Mouse (Mus musculus): ENCODE data around the gene Nav2. TPM values are rescaled to one million over a fixed set of nuclear protein-coding genes. Genes with fewer than 3 reads are reported as not detected.

Nav2 gene
- polyA plus RNA-seq, 1 experiment from 2014 or later: 22.4 TPM

DNA sequence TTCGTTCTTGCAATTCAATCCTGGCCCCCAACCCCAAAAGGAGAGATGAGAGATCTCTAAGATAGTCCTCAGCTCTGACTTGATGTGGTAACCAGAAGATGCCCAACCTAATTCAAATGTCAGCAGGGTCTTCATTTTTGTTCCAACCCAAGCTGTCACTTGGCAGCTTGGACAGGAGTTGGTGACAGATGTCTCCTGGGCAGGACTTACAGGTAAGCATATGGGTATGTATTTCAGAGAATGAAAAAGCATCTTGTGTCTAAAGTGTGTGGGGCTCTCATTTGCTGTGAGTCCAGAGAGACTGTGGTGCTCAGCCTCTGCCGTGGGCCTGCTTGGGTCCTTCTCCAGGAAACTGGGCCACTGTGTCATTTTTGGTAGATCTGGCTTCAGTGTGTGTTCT lies 23.6 kb downstream of the Nav2 start:
- WGBS: 83% methylated on average over 2 of the region's 2 CpGs

DNA sequence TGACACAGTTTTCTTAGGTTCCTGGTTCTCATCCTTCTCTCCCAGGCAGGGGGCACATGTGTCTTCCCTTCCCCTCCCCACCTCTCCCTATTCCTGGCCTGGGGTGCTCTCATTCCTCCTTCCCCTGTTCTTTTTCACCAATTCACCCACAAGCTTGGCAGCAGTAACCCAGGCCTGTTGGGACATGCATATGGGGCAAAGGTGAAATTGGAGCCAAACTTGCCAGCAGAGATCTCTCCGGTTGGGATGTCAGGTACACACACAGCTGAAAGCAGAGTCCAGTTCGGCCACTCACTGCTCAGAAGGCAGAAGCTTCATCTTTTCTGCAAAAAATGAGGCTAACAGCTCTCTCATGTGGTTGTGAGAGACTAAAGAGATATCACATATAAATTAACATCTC lies 26.3 kb downstream of the Nav2 start:
- ATAC-seq (no peak), DNase-seq (ENCODE audit: low spot score) (no peak)
- H3K36me3 ChIP-seq (ENCODE audit: insufficient read depth, low read length): no peaks in the 10 kb centered on the region
- H3K4me1 ChIP-seq (ENCODE audit: insufficient read depth, low read depth, low read length): no peaks in the 10 kb centered on the region
- H3K4me2 ChIP-seq (replicated peaks; ENCODE audit: low read depth, low read length): no peak overlapping the region
- WGBS: 68% methylated on average over 2 of the region's 2 CpGs
- TF ChIP-seq EP300 (IDR thresholded peaks at IDR 0.05) (no peak), CTCF (IDR thresholded peaks at IDR 0.05) (no peak)
- no peak overlapping the region for H3K9ac ChIP-seq (replicated peaks; ENCODE audit: low read depth)
- H3K27me3 ChIP-seq (replicated peaks; ENCODE audit: insufficient read depth, low read length): no peaks in the 10 kb centered on the region
- no peak overlapping the region for H3K4me3 ChIP-seq (ENCODE audit: low read depth, low read length)
- H3K27ac ChIP-seq (ENCODE audit: low read length): no peak overlapping the region
- no peaks in the 10 kb centered on the region for H3K9me3 ChIP-seq (ENCODE audit: low read length)

More for the DNA sequence above, 23.6 kb downstream of the Nav2 start:
- DNase-seq (ENCODE audit: low spot score): no peak
- no peak for ATAC-seq
- no peaks in the 10 kb centered on the region for H3K4me1 ChIP-seq (ENCODE audit: insufficient read depth, low read depth, low read length)
- no peaks in the 10 kb centered on the region for H3K27me3 ChIP-seq (replicated peaks; ENCODE audit: insufficient read depth, low read length)
- no peak overlapping the region for H3K4me2 ChIP-seq (replicated peaks; ENCODE audit: low read depth, low read length)
- no peaks in the 10 kb centered on the region for H3K9me3 ChIP-seq (ENCODE audit: low read length)
- no peak overlapping the region for H3K27ac ChIP-seq (ENCODE audit: low read length)
- no peak overlapping the region for H3K4me3 ChIP-seq (ENCODE audit: low read depth, low read length)
- no peaks in the 10 kb centered on the region for H3K36me3 ChIP-seq (ENCODE audit: insufficient read depth, low read length)
- TF ChIP-seq CTCF (IDR thresholded peaks at IDR 0.05): no peak
- H3K9ac ChIP-seq (replicated peaks; ENCODE audit: low read depth): no peak overlapping the region

DNA sequence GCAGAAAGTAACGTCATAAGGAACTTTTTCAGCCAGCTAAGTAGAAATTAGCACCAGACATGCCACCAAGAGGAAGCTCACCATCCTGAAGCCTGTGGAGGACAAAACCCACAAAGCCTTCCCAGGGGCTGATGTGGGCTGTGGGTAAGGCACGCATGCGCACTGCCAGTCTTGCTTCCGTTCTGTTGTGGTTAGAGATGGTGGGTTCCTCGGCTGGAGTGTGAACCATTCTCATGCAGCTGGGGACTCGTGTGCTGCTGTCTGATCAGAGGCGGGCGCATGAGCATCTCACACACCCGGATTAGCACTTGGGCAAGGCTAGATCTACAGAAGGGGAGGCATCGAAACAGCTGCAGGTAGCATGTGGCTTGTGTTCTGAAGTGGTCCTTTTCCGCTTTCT lies 29.0 kb downstream of the Nav2 start:
- H3K4me3 ChIP-seq (ENCODE audit: low read depth, low read length): no peak overlapping the region
- no peaks in the 10 kb centered on the region for H3K4me1 ChIP-seq (ENCODE audit: insufficient read depth, low read depth, low read length)
- no peaks in the 10 kb centered on the region for H3K27me3 ChIP-seq (replicated peaks; ENCODE audit: insufficient read depth, low read length)
- WGBS: 76% methylated on average over 11 of the region's 11 CpGs
- no peaks in the 10 kb centered on the region for H3K9me3 ChIP-seq (ENCODE audit: low read length)
- no peak overlapping the region for H3K27ac ChIP-seq (ENCODE audit: low read length)
- no peak overlapping the region for H3K4me2 ChIP-seq (replicated peaks; ENCODE audit: low read depth, low read length)
- DNase-seq (ENCODE audit: low spot score) (no peak), ATAC-seq (no peak)
- no peak overlapping the region for H3K9ac ChIP-seq (replicated peaks; ENCODE audit: low read depth)
- H3K36me3 ChIP-seq (ENCODE audit: insufficient read depth, low read length): no peaks in the 10 kb centered on the region
- TF ChIP-seq EP300 (IDR thresholded peaks at IDR 0.05): no peak
- TF ChIP-seq CTCF (IDR thresholded peaks at IDR 0.05): no peak

GRCm38 (mm10) chr7:48938190-48938589 lies 29.7 kb downstream of the Nav2 start:
- Histone ChIP-seq H3K9ac (replicated peaks; ENCODE audit: low read depth) (no peak overlapping the region), H3K4me2 (replicated peaks; ENCODE audit: low read depth, low read length) (no peak overlapping the region), H3K9me3 (ENCODE audit: low read length) (no peaks in the 10 kb centered on the region), H3K27ac (ENCODE audit: low read length) (no peak overlapping the region), H3K4me3 (ENCODE audit: low read depth, low read length) (no peak overlapping the region), H3K36me3 (ENCODE audit: insufficient read depth, low read length) (no peaks in the 10 kb centered on the region), H3K4me1 (ENCODE audit: insufficient read depth, low read depth, low read length) (no peaks in the 10 kb centered on the region), H3K27me3 (replicated peaks; ENCODE audit: insufficient read depth, low read length) (no peaks in the 10 kb centered on the region)
- peak; percentile 61 for TF ChIP-seq CTCF (IDR thresholded peaks at IDR 0.05)
- TF ChIP-seq EP300 (IDR thresholded peaks at IDR 0.05): no peak
- ATAC-seq: no peak
- peak; percentile 38 for DNase-seq (ENCODE audit: low spot score)
- WGBS: 29% methylated on average over 4 of the region's 4 CpGs

DNA sequence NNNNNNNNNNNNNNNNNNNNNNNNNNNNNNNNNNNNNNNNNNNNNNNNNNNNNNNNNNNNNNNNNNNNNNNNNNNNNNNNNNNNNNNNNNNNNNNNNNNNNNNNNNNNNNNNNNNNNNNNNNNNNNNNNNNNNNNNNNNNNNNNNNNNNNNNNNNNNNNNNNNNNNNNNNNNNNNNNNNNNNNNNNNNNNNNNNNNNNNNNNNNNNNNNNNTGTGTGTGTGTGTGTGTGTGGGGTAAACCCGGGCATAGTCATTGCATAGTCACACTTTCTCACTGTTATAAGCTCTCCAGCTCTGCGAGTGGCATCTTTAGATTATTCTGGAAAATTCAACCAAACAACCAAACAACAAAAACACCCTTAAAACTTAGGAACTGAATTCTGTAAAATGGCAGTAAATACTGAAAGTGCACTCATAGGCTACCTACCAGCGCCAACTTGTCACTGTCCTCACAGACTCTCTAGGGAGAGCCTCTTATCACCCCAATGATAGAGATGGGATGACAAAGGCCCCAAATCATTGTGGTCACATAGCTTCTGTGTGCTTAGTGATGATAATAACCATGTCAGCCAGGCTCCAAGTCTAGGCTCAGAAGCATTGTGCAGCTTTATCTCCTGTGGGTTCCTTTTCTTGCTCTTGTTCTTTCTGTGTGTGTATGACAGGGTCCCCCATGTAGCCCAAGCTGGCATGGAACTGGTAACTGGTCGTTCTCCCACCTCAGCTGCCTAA lies 40.0 kb downstream of the Nav2 start:
- Histone ChIP-seq H3K9ac (replicated peaks; ENCODE audit: low read depth) (no peak overlapping the region), H3K4me2 (replicated peaks; ENCODE audit: low read depth, low read length) (no peak overlapping the region), H3K27ac (ENCODE audit: low read length) (no peak overlapping the region), H3K9me3 (ENCODE audit: low read length) (no peaks in the 10 kb centered on the region), H3K4me3 (ENCODE audit: low read depth, low read length) (no peak overlapping the region), H3K36me3 (ENCODE audit: insufficient read depth, low read length) (no peaks in the 10 kb centered on the region), H3K27me3 (replicated peaks; ENCODE audit: insufficient read depth, low read length) (no peaks in the 10 kb centered on the region), H3K4me1 (ENCODE audit: insufficient read depth, low read depth, low read length) (no peaks in the 10 kb centered on the region)
- 72% methylated on average over 4 of the region's 4 CpGs for WGBS
- TF ChIP-seq EP300 (IDR thresholded peaks at IDR 0.05): no peak
- no peak for TF ChIP-seq CTCF (IDR thresholded peaks at IDR 0.05)
- DNase-seq (ENCODE audit: low spot score): no peak
- ATAC-seq: no peak

DNA sequence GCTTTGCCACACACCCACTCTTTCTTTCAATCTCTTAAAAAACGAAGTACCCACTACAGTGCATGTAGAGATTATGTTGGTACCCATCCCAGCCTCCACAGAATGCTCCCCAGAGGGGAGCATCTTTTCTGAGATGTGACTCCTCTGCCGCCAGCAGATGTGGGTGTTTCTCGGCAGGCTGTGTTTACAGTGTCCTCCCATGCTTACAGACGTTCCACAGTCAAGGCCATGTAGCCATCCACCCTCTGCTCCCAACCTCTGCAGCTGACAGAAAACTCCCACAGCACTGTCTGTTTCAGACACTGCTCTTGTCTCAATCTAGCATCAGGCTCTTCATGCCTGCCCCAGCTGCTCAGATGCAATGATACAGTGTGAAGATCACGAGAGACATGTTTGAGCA lies 46.0 kb downstream of the Nav2 start:
- no peak overlapping the region for H3K4me2 ChIP-seq (replicated peaks; ENCODE audit: low read depth, low read length)
- WGBS: 56% methylated on average over 5 of the region's 5 CpGs
- ATAC-seq: no peak
- H3K4me3 ChIP-seq (ENCODE audit: low read depth, low read length): no peak overlapping the region
- no peaks in the 10 kb centered on the region for H3K9me3 ChIP-seq (ENCODE audit: low read length)
- no peaks in the 10 kb centered on the region for H3K36me3 ChIP-seq (ENCODE audit: insufficient read depth, low read length)
- no peak overlapping the region for H3K27ac ChIP-seq (ENCODE audit: low read length)
- no peaks in the 10 kb centered on the region for H3K4me1 ChIP-seq (ENCODE audit: insufficient read depth, low read depth, low read length)
- H3K9ac ChIP-seq (replicated peaks; ENCODE audit: low read depth): no peak overlapping the region
- H3K27me3 ChIP-seq (replicated peaks; ENCODE audit: insufficient read depth, low read length): peaks cover 6% of the 10 kb centered on the region; the same call in 1 of the 2 replicates
- TF ChIP-seq CTCF (IDR thresholded peaks at IDR 0.05): no peak
- no peak for TF ChIP-seq EP300 (IDR thresholded peaks at IDR 0.05)
- DNase-seq (ENCODE audit: low spot score): no peak

All from lung, postnatal 0 days (tissue).